Mouse (Mus musculus): Measurements from ENCODE around the gene Ttc28. TPM values are rescaled to one million over a fixed set of nuclear protein-coding genes. Genes with fewer than 3 reads are reported as not detected.
"Not testable (repeated sequence)": the region's sequence is repeated elsewhere in the genome, so short reads cannot be mapped to it uniquely, and the experiment has no call there.

Gene Ttc28
- polyA plus RNA-seq (2015; fragmentation: Nextera tagmentation; extraction: Ambion mirVana), result 7.5 and 9.0 TPM in 2 replicates

- peak within 1 kb of the TSS; percentile 87 for H3K9ac ChIP-seq (ENCODE audit: low read length)
- peak within 1 kb of the TSS; percentile 78 for H3K4me3 ChIP-seq (replicated peaks; ENCODE audit: low read length)
- H3K36me3 ChIP-seq (ENCODE audit: control insufficient read depth, insufficient read depth, low read length), result no peaks in the 10 kb centered on the region
- no peaks in the 10 kb centered on the region for H3K27me3 ChIP-seq (ENCODE audit: control insufficient read depth, insufficient read depth, low read length)
- H3K27ac ChIP-seq (ENCODE audit: low read length), result peak within 1 kb of the TSS; percentile 68
- WGBS, result under 1% methylated on average over 99 of the region's 101 CpGs
- peak; percentile 91 for ATAC-seq (ENCODE audit: insufficient read depth, low FRiP score)
- H3K9me3 ChIP-seq (replicated peaks; ENCODE audit: control insufficient read depth, low read length), result no peaks in the 10 kb centered on the region
- H3K4me1 ChIP-seq (ENCODE audit: control insufficient read depth, insufficient read depth, low read length), result no peaks in the 10 kb centered on the region
- H3K4me2 ChIP-seq (ENCODE audit: low read depth, low read length), result peak within 1 kb of the TSS; percentile 78
These were observed at the start of gene Ttc28 for GRCm38 (mm10) chr5:110879584-110880374. Gene Ttc28, plus strand, starts transcription at chr5:110879803.

GRCm38 (mm10) chr5:110831036-110831720 is 48.4 kb upstream of the Ttc28 start:
- Histone ChIP-seq H3K9ac (ENCODE audit: low read length) (no peak overlapping the region), H3K9me3 (replicated peaks; ENCODE audit: control insufficient read depth, low read length) (no peaks in the 10 kb centered on the region), H3K4me2 (ENCODE audit: low read depth, low read length) (no peak overlapping the region), H3K4me3 (replicated peaks; ENCODE audit: low read length) (no peak overlapping the region), H3K36me3 (ENCODE audit: control insufficient read depth, insufficient read depth, low read length) (no peaks in the 10 kb centered on the region), H3K27me3 (ENCODE audit: control insufficient read depth, insufficient read depth, low read length) (no peaks in the 10 kb centered on the region), H3K27ac (ENCODE audit: low read length) (no peak overlapping the region), H3K4me1 (ENCODE audit: control insufficient read depth, insufficient read depth, low read length) (peaks cover 5% of the 10 kb centered on the region; the same call in 1 of the 2 replicates)
- WGBS, result 80% methylated on average over 5 of the region's 5 CpGs
- no peak for ATAC-seq (ENCODE audit: insufficient read depth, low FRiP score)

DNA sequence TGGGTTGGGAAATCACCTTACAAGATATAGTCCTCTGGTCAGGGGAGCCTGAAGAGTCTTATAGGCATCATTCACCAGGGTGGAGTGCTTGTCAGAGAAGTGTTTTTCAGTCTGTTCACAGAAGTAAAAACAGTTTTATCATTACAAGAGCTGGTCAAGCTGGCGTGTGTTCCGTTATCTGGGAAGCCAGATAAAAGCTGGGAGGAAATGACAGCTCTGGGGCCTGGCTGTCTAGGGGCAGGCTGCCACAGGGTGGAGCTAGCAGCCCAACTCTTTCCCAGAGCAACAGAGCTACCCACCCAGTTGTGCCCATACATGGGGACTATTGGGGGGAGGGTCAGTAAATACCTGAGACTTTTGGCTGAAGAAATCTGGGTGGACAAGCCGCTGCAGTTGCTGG is 43.6 kb upstream of the Ttc28 start:
- Histone ChIP-seq H3K4me2 (ENCODE audit: low read depth, low read length) (no peak overlapping the region), H3K27me3 (ENCODE audit: control insufficient read depth, insufficient read depth, low read length) (no peaks in the 10 kb centered on the region), H3K4me1 (ENCODE audit: control insufficient read depth, insufficient read depth, low read length) (peaks cover 20% of the 10 kb centered on the region), H3K36me3 (ENCODE audit: control insufficient read depth, insufficient read depth, low read length) (no peaks in the 10 kb centered on the region), H3K9me3 (replicated peaks; ENCODE audit: control insufficient read depth, low read length) (no peaks in the 10 kb centered on the region), H3K27ac (ENCODE audit: low read length) (no peak overlapping the region), H3K4me3 (replicated peaks; ENCODE audit: low read length) (no peak overlapping the region), H3K9ac (ENCODE audit: low read length) (no peak overlapping the region; the same call in 1 of the 2 replicates)
- ATAC-seq (ENCODE audit: insufficient read depth, low FRiP score), result no peak
- 17% methylated on average over 3 of the region's 3 CpGs for WGBS

- H3K9me3 ChIP-seq (replicated peaks; ENCODE audit: control insufficient read depth, low read length); H3K27me3 ChIP-seq (ENCODE audit: control insufficient read depth, insufficient read depth, low read length); H3K4me3 ChIP-seq (replicated peaks; ENCODE audit: low read length); H3K27ac ChIP-seq (ENCODE audit: low read length); H3K4me2 ChIP-seq (ENCODE audit: low read depth, low read length); H3K36me3 ChIP-seq (ENCODE audit: control insufficient read depth, insufficient read depth, low read length); ATAC-seq (ENCODE audit: insufficient read depth, low FRiP score); H3K9ac ChIP-seq (ENCODE audit: low read length): not testable (repeated sequence)
- WGBS, result 83% methylated on average over 5 of the region's 5 CpGs
- peaks cover 20% of the 10 kb centered on the region for H3K4me1 ChIP-seq (ENCODE audit: control insufficient read depth, insufficient read depth, low read length)
These were observed 41.6 kb upstream of the Ttc28 start for GRCm38 (mm10) chr5:110838016-110838415.

- Histone ChIP-seq H3K9ac (ENCODE audit: low read length) (peak overlapping the region; percentile 83), H3K4me1 (ENCODE audit: control insufficient read depth, insufficient read depth, low read length) (peaks cover 20% of the 10 kb centered on the region), H3K9me3 (replicated peaks; ENCODE audit: control insufficient read depth, low read length) (no peaks in the 10 kb centered on the region), H3K4me3 (replicated peaks; ENCODE audit: low read length) (peak overlapping the region; percentile 90), H3K27me3 (ENCODE audit: control insufficient read depth, insufficient read depth, low read length) (no peaks in the 10 kb centered on the region), H3K4me2 (ENCODE audit: low read depth, low read length) (peak overlapping the region; percentile 80), H3K36me3 (ENCODE audit: control insufficient read depth, insufficient read depth, low read length) (no peaks in the 10 kb centered on the region; the same call in 1 of the 2 replicates), H3K27ac (ENCODE audit: low read length) (peak overlapping the region; percentile 82)
- no peak; the same call in 1 of the 2 replicates for ATAC-seq (ENCODE audit: insufficient read depth, low FRiP score)
- 5% methylated on average over 28 of the region's 28 CpGs for WGBS
These were observed 40.4 kb upstream of the Ttc28 start for GRCm38 (mm10) chr5:110839038-110839677.

DNA sequence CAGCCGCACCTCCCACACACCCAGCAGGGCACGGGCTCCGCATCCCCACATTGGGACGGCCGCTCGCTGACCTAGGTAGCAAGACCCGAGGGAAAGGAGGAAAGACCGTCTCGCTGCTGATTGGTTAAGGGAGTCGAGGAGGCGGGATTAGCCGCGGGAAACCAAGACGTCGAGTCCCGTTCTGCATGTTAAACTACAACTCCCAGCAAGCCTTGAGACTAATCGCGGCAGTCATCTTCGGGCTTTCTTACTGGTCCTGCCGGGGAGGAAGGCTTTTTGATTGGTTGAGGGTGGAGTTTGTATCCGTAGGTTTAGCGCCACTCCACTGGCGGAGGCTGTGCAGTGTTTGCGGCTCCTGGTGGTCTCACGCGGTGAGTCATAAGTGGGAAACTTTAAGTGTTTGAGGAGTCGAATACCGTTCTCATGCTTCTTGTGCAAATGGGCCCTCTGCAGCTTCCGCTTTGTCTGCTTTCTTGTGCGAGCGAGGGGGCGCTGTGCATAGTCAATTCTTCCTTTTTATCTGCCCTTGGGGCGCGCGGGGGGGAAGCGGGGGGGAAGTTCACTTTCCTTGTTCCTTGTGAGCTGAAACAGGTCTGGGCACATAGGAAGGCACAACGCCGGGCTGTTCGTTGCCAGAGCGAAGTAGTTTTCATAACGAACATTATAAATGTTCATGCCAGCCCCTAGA is 39.8 kb upstream of the Ttc28 start, which contains the start of the genes Hscb and Chek2:
Gene Hscb (minus strand): TSS at position 100 of the 688 bp plus-strand sequence.
Gene Chek2 (plus strand): TSS at position 302 of the 688 bp plus-strand sequence.
- Histone ChIP-seq H3K9me3 (replicated peaks; ENCODE audit: control insufficient read depth, low read length) (no peaks in the 10 kb centered on the region), H3K4me2 (ENCODE audit: low read depth, low read length) (peak within 1 kb of the TSS; percentile 80), H3K9ac (ENCODE audit: low read length) (peak within 1 kb of the TSS; percentile 83), H3K4me3 (replicated peaks; ENCODE audit: low read length) (peak within 1 kb of the TSS; percentile 90), H3K4me1 (ENCODE audit: control insufficient read depth, insufficient read depth, low read length) (peaks cover 20% of the 10 kb centered on the region), H3K27me3 (ENCODE audit: control insufficient read depth, insufficient read depth, low read length) (no peaks in the 10 kb centered on the region), H3K27ac (ENCODE audit: low read length) (peak within 1 kb of the TSS; percentile 85), H3K36me3 (ENCODE audit: control insufficient read depth, insufficient read depth, low read length) (no peaks in the 10 kb centered on the region; the same call in 1 of the 2 replicates)
- peak; percentile 98 for ATAC-seq (ENCODE audit: insufficient read depth, low FRiP score)
- under 1% methylated on average over 41 of the region's 41 CpGs for WGBS

DNA sequence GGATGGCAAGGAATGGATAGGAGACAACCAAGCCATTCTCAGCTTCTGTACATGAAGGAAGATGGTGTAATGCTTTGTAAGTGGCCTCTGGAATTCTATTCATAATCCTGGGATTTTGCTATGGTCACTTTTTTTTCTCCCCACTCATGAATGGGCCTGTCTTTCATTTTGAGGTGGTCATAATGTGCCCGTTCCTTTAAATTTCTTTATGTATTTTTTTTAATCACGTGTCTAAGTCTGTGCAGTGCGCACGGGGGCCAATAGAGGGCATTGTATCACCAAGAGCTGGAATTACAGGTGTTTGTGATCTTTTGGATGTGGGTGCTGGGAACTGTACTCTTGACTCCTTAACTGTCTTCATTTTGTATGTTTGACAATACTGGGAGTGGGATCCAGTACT is 39.1 kb upstream of the Ttc28 start:
- H3K4me1 ChIP-seq (ENCODE audit: control insufficient read depth, insufficient read depth, low read length), result peaks cover 18% of the 10 kb centered on the region
- H3K27me3 ChIP-seq (ENCODE audit: control insufficient read depth, insufficient read depth, low read length), result no peaks in the 10 kb centered on the region
- H3K27ac ChIP-seq (ENCODE audit: low read length), result peak overlapping the region; percentile 85
- no peak for ATAC-seq (ENCODE audit: insufficient read depth, low FRiP score)
- peaks cover 3% of the 10 kb centered on the region; the same call in 1 of the 2 replicates for H3K36me3 ChIP-seq (ENCODE audit: control insufficient read depth, insufficient read depth, low read length)
- no peaks in the 10 kb centered on the region for H3K9me3 ChIP-seq (replicated peaks; ENCODE audit: control insufficient read depth, low read length)
- WGBS, result 4% methylated on average over 4 of the region's 4 CpGs
- peak overlapping the region; percentile 68 for H3K9ac ChIP-seq (ENCODE audit: low read length)
- peak overlapping the region; percentile 66 for H3K4me2 ChIP-seq (ENCODE audit: low read depth, low read length)
- peak overlapping the region; percentile 90 for H3K4me3 ChIP-seq (replicated peaks; ENCODE audit: low read length)

DNA sequence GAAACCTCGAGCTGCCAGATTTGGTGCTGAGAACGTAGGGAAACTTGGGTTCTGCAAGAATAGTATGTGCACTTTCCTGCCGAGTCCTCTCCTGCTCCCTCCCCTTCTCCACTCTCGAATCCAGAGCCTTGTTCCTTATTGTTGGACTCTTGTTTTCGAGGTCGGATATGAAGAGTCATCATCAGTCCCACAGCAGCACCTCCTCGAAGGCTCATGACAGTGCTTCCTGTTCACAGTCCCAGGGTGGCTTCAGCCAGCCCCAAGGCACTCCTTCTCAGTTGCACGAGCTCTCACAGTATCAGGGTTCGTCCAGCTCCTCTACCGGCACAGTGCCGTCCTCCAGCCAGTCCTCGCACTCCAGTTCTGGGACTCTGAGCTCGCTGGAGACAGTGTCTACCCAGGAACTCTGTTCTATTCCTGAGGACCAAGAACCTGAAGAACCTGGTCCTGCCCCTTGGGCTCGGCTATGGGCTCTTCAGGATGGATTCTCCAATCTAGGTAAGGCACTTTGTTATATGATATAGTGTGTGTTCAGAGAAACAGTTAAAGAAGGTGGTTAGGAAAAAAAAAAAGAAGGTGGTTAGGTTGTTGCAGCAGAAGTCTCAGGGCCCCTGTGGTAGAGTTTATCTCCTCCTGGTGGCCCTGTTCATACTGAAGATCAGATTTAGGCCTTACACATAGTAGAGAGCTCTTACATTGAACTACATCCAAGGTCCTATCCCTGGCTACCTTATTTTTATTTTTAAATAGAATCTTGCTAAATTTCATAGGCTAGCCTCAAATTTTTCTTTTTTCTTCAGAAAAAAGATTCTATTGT is 38.3 kb upstream of the Ttc28 start:
- Histone ChIP-seq H3K27ac (ENCODE audit: low read length) (no peak overlapping the region), H3K9ac (ENCODE audit: low read length) (no peak overlapping the region), H3K27me3 (ENCODE audit: control insufficient read depth, insufficient read depth, low read length) (no peaks in the 10 kb centered on the region), H3K4me2 (ENCODE audit: low read depth, low read length) (peak overlapping the region; percentile 66), H3K9me3 (replicated peaks; ENCODE audit: control insufficient read depth, low read length) (no peaks in the 10 kb centered on the region), H3K4me1 (ENCODE audit: control insufficient read depth, insufficient read depth, low read length) (peaks cover 14% of the 10 kb centered on the region), H3K36me3 (ENCODE audit: control insufficient read depth, insufficient read depth, low read length) (peaks cover 3% of the 10 kb centered on the region; the same call in 1 of the 2 replicates), H3K4me3 (replicated peaks; ENCODE audit: low read length) (no peak overlapping the region)
- no peak for ATAC-seq (ENCODE audit: insufficient read depth, low FRiP score)
- WGBS, result 88% methylated on average over 14 of the region's 14 CpGs
